Mouse (Mus musculus) hindbrain, embryonic 15.5 days (tissue): Measurements from ENCODE around the gene Slc35e3. TPM values are rescaled to one million over a fixed set of nuclear protein-coding genes. Genes with fewer than 3 reads are reported as not detected.
"Not testable (repeated sequence)": the region's sequence is repeated elsewhere in the genome, so short reads cannot be mapped to it uniquely, and the experiment has no call there.

Source experiments
- ATAC-seq: fragments of 200-750 bp; cut with Nextera tagmentation; 2 replicates; pipeline ENCODE4 v1.8.0; 2017; ENCODE audit warnings: low read depth, moderate number of reproducible peaks, moderate TSS enrichment; ENCODE audit not compliant: low FRiP score
- H3K27ac ChIP-seq: fragments of 300-500 bp; sonication (generic); replicated peaks from 2 replicates; pipeline ENCODE4 v1.5.1; 2015; ENCODE audit warnings: mild to moderate bottlenecking, inconsistent platforms
- H3K27me3 ChIP-seq: fragments of 300-500 bp; sonication (generic); 2 replicates; pipeline ENCODE4 v1.6.1; 2015; ENCODE audit warnings: control low read depth, inconsistent platforms
- H3K36me3 ChIP-seq: fragments of 300-500 bp; sonication (generic); 2 replicates; pipeline ENCODE4 v1.6.1; 2015; ENCODE audit warnings: control low read depth, inconsistent platforms
- H3K4me1 ChIP-seq: fragments of 300-500 bp; sonication (generic); replicated peaks from 2 replicates; pipeline ENCODE4 v1.6.1; 2015; ENCODE audit warnings: control low read depth, inconsistent platforms
- H3K4me2 ChIP-seq: fragments of 300-500 bp; sonication (generic); 2 replicates; pipeline ENCODE4 v1.6.1; 2015; ENCODE audit warnings: moderate library complexity, mild to moderate bottlenecking, inconsistent platforms
- H3K4me3 ChIP-seq: fragments of 300-500 bp; sonication (generic); 2 replicates; pipeline ENCODE4 v1.5.1; 2015; ENCODE audit warnings: mild to moderate bottlenecking, inconsistent platforms
- H3K9ac ChIP-seq: fragments of 300-500 bp; sonication (generic); 2 replicates; pipeline ENCODE4 v1.6.1; 2015; ENCODE audit warnings: inconsistent platforms
- H3K9me3 ChIP-seq: fragments of 300-500 bp; sonication (generic); 2 replicates; pipeline ENCODE4 v1.6.1; 2016; ENCODE audit warnings: control low read depth, inconsistent platforms
- WGBS: fragments of 180-500 bp; shearing (Covaris S2); methylation state at CpG from one replicate; pipeline ENCODE4 v1.1.7; 2015; 5-methylcytosine and 5-hydroxymethylcytosine counted together
- polyA plus RNA-seq: library from polyadenylated mRNA; unstranded; fragments of >200 nt; fragmentation: Nextera tagmentation; extraction: Ambion mirVana; gene quantifications from 2 replicates; pipeline ENCODE4 v1.2.1, GENCODE M21; 2015

Slc35e3 gene
- polyA plus RNA-seq, 1 experiment from 2014 or later, result 32.4 TPM

DNA sequence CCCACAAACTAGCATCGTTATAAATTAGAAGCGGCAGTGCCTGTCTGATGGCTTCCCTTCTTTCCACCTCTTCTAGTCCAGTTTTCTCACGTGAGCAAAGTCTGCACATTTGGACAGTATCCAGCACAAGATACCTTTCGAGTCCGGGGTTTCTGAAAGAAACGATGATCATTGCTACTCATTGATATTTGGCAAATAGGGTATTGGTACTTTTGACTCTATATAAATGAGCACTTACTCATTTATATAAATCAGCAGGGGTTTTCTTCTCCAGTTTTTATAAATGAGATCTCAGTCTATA, 6.6 kb downstream of the Slc35e3 start:
- H3K27ac ChIP-seq, result no peak overlapping the region
- no peak overlapping the region for H3K4me3 ChIP-seq
- peaks cover 12% of the 10 kb centered on the region for H3K4me1 ChIP-seq
- 94% methylated on average over 6 of the region's 6 CpGs for WGBS
- H3K9me3 ChIP-seq, result no peaks in the 10 kb centered on the region
- H3K4me2 ChIP-seq, result no peak overlapping the region
- peaks cover 44% of the 10 kb centered on the region for H3K36me3 ChIP-seq
- H3K27me3 ChIP-seq, result no peaks in the 10 kb centered on the region
- ATAC-seq, result no peak
- H3K9ac ChIP-seq, result no peak overlapping the region

DNA sequence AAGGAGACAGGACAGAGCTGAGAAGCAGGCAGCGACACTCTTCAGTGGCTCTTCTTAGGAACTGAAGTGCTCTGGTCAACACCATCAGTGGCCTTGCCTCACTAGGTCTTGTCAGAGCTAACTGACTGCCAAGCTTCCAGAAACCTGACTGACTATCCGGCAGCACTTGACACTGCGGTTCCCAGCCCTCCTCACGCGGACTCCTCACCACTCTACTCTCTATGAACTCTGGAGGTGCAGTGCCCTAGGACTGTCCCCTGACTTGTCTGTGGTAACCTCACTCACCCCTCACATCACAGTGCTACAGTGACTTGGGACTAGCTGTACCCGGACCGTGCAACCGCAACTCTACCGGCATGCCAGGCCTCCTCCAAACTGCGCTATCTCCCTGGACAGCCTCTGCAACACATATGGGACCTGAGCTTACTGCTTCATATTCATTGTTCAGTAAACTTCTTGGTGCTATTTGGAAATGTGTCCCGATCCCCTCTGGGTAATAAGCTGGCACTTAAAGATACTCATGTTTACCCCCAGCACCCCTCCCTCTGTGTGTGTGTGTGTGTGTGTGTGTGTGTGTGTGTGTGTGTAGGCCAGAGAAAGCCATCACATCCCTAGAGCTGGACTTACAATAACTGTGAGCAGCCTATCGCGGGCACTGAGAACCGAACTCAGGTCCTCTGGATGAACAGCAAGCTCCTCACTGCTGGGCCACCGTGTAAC, 7.1 kb downstream of the Slc35e3 start:
- ATAC-seq, result no peak
- WGBS, result 93% methylated on average over 15 of the region's 15 CpGs
- peaks cover 44% of the 10 kb centered on the region for H3K36me3 ChIP-seq

DNA sequence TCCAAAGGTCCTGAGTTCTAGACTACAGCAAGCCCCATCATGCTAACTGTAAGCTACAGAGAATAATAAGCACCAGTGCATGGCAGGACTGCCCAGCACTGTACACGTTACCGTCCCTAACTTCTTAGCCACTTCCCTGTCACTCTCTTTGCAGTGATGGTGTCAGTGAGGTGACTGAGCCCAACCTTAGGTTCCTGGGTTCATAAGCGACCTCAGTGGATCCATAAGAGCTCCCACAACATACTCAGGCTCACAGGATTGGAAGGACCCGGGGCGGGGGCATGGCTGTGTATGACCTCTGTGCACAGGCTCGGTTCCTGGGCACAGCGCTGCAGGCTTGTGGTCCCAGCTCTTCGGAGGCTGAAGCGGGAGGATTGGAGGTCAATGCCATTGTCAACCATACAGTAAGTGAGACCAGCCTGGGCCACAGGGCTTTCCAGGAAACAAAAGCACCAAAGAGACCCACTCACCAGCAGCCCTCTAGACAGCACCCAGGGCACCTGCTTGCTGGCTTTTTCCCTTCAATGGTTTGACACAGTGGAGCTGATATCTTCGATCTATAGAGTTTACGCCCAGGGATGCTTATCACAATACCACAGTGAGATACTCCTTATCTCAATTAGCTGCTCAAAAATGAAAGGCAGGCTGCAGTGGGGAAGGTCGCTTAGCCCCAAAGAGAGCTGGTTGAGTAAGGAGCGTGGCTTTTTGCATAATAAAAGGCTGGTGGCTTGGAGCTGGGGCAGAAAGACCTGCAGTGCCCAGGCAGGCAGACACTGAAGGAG, 7.8 kb downstream of the Slc35e3 start:
- 83% methylated on average over 13 of the region's 13 CpGs for WGBS
- Histone ChIP-seq H3K9me3 (no peaks in the 10 kb centered on the region), H3K4me3 (no peak overlapping the region), H3K9ac (no peak overlapping the region), H3K27me3 (no peaks in the 10 kb centered on the region), H3K36me3 (peaks cover 44% of the 10 kb centered on the region), H3K4me2 (no peak overlapping the region), H3K4me1 (no peaks in the 10 kb centered on the region), H3K27ac (no peak overlapping the region)
- no peak for ATAC-seq

More for the DNA sequence above, 7.1 kb downstream of the Slc35e3 start:
- no peaks in the 10 kb centered on the region for H3K9me3 ChIP-seq
- no peak overlapping the region for H3K4me2 ChIP-seq
- H3K9ac ChIP-seq, result no peak overlapping the region
- H3K4me1 ChIP-seq, result peaks cover 6% of the 10 kb centered on the region
- no peak overlapping the region for H3K4me3 ChIP-seq
- H3K27ac ChIP-seq, result no peak overlapping the region
- no peaks in the 10 kb centered on the region for H3K27me3 ChIP-seq

DNA sequence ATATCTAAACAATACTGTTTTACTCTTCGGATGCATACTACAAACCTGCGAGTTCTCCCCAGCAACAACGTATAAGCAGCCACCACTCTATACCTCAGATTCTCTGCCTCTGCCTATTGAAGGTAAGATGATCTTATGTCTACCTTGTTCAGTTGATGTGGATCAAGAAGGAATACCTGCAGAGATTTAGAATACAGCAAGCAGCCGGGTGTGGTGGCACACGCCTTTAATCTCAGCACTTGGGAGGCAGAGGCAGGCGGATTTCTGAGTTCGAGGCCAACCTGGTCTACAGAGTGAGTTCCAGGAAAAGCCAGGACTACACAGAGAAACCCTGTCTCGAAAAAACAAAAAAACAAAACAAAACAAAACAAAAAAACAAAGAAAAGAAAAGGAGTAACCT, 8.7 kb downstream of the Slc35e3 start:
- 95% methylated on average over 8 of the region's 8 CpGs for WGBS

DNA sequence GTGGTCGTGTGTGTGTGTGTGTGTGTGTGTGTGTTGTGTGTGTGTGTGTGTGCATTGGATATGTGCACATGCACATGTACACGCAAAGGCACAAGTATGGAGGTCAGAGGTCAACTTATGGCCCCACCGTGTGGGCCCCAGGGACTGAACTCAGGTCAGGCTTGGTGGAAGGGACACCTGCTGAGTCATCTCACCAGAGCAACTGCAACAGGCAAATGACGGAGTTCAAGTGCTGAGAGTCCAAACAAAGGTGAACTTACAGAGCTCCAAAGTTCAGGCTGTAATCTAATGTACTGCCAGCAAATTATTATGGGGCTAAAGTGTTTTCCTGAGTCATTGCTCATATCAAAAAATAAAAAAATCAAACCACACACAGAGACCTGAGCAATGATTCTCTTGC, 9.1 kb downstream of the Slc35e3 start:
- Histone ChIP-seq H3K36me3 (peaks cover 44% of the 10 kb centered on the region), H3K27ac (no peak overlapping the region), H3K4me2 (no peak overlapping the region), H3K27me3 (no peaks in the 10 kb centered on the region), H3K9ac (no peak overlapping the region), H3K4me1 (no peaks in the 10 kb centered on the region), H3K4me3 (no peak overlapping the region), H3K9me3 (no peaks in the 10 kb centered on the region)
- ATAC-seq, result no peak
- 86% methylated on average over 4 of the region's 4 CpGs for WGBS

More for the DNA sequence above, 8.7 kb downstream of the Slc35e3 start:
- H3K27ac ChIP-seq, H3K4me3 ChIP-seq, H3K4me2 ChIP-seq, H3K4me1 ChIP-seq, H3K9me3 ChIP-seq, H3K27me3 ChIP-seq, H3K9ac ChIP-seq, ATAC-seq: not testable (repeated sequence)
- H3K36me3 ChIP-seq, result peaks cover 44% of the 10 kb centered on the region

DNA sequence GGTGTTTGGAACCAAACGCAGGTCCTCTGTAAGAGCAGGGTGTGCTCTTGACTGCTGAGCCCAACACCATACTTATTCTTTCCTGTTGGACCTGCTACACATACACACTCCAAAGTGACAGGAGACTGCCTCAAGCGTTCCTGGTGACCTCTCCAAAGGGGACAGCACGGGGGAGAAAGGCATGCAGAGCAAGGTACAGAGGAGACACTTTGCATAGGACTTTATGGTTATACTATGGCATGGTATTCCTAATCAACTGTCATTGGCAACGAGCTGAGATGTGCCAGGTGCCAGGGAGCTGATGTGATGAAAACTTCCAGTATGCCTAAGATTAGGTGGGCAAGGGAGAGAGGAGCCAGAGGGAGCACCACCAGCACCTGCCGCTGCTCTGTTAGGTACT, 9.6 kb downstream of the Slc35e3 start:
- H3K36me3 ChIP-seq, result peaks cover 44% of the 10 kb centered on the region
- ATAC-seq, result no peak

DNA sequence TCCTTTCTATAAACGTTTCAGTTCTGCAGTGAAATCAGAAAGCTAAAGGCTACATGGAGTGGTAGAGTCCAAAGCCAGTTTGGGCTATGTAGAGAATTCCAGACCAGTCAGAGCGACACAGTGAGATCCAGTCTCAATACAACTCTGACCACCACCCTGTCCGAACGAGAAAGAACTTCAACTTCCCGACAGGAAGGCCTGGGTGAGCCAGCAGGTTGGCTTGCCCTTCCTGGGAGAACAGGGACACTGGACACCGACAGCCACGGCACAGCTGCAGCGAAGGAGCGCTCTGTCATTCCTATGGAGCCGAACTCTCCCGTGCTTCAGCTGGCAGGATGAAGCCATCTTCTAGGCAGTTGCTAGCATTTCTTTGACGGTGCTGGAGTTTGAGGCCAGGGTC, 10.8 kb downstream of the Slc35e3 start:
- H3K9me3 ChIP-seq, H3K4me3 ChIP-seq, H3K27me3 ChIP-seq, H3K9ac ChIP-seq, ATAC-seq, H3K4me2 ChIP-seq, H3K4me1 ChIP-seq, H3K27ac ChIP-seq: not testable (repeated sequence)
- WGBS, result 92% methylated on average over 12 of the region's 12 CpGs
- peaks cover 42% of the 10 kb centered on the region for H3K36me3 ChIP-seq

More for the DNA sequence above, 9.6 kb downstream of the Slc35e3 start:
- Histone ChIP-seq H3K27ac (no peak overlapping the region), H3K4me1 (no peaks in the 10 kb centered on the region), H3K4me3 (no peak overlapping the region), H3K9ac (no peak overlapping the region), H3K9me3 (no peaks in the 10 kb centered on the region), H3K27me3 (no peaks in the 10 kb centered on the region), H3K4me2 (no peak overlapping the region)
- WGBS, result 90% methylated on average over 5 of the region's 5 CpGs

DNA sequence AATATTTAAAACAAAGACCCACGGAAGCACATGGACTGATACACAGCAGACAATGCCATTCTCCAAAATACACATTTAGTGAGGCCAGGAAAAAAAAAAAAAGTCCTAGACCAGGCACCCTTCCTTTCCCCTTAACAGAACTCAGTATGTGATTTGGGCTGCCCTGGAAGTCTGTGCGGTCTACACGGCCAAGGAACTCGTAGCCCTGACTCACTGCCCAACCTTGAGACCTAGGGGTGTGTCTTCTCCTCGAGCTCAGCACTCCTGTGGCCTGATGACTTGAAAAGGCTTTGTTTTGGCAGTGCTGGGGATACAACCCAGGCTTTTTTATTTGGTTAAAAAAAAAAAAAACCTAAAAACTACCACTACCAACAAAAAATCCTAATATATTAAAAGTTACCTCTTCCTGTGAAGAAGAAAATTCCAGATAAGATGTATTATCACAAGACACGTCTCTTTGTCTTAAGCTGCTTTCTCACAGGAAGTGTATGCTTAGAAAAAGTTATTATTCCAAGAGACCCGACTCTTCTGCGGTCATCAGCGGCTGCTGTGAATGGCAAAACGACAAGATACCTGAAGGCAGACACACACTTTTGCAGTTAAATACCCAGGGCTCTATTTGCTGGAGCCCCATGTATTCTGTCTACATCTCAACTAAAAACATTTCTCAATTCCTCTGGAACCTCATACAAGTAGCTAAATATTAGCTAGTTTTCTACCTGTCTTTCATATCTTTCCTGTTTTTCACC, 11.9 kb downstream of the Slc35e3 start:
- not testable (repeated sequence) for ATAC-seq, H3K9me3 ChIP-seq, H3K4me1 ChIP-seq, H3K9ac ChIP-seq, H3K27ac ChIP-seq, H3K27me3 ChIP-seq, H3K4me2 ChIP-seq, H3K4me3 ChIP-seq
- WGBS, result 88% methylated on average over 10 of the region's 10 CpGs
- peaks cover 31% of the 10 kb centered on the region for H3K36me3 ChIP-seq

DNA sequence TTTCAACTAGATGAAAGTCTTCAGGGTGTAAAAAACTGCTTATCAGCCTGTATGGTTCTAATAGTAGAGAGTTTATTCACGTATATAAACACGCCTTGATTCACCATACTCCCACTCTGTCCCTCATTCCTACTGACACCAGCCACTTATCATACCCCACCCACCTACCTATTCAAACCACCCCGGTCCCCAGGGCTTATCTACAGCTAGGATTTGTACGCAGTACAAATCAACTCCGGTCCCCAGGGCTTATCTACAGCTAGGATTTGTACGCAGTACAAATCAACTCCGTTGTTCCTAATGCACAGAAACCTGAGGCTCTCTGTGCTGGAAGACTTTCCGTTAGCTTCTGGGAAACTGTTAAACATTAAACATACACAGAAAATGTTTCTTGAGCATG, 12.5 kb downstream of the Slc35e3 start:
- not testable (repeated sequence) for H3K4me1 ChIP-seq, H3K4me2 ChIP-seq, H3K4me3 ChIP-seq, H3K27me3 ChIP-seq, ATAC-seq, H3K27ac ChIP-seq, H3K9me3 ChIP-seq, H3K9ac ChIP-seq
- 92% methylated on average over 8 of the region's 8 CpGs for WGBS
- H3K36me3 ChIP-seq, result peaks cover 25% of the 10 kb centered on the region

DNA sequence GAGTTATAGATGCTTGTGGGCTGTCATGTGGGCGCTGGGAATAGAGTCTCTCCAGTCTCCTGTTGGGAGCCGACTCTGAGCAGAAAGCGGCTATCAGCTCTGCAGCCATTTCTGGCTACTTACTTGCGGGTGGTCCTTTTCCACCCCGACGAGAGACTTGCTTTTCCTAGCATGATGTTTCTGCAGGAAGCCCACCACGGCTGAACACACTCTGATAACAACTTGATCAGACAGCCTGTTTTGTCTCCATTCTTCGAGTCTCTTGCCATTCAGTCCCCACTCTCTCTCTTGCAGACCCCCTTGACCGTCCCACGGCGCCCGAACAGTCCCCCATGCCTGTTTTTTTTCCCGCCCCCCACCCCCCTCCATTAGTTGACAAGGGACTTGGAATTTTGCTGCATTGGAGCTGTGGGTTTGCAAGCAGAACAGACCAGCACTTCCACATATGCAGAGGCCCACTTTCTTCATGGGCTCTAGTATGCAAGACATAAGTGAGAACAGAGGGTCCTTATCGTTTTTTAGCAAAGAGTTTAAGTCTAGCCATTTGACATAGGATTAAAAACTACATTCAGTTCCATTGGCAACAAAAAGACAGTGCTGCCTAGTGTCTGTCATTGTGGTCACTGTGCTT, 13.1 kb downstream of the Slc35e3 start:
- ATAC-seq, result no peak

DNA sequence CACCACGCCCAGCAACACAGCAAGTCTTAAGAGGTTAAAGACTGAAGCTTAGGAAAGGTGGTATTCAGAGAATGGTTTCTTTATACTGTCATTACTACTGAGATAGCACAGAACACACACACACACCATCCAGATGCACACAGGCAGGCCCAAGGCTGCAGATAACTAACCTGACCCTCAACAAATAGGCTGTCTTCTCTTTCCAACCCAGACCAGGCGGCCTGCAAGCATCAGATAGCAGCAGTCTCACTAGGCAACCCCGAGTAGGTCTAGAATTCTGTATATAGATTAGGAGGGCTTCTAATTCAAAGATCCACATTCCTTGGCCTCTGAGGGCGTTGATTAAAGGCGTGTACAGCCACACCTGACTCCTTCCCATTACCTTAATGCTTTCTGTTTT, 14.0 kb downstream of the Slc35e3 start:
- H3K9me3 ChIP-seq, result no peaks in the 10 kb centered on the region
- H3K4me3 ChIP-seq, result no peak overlapping the region
- H3K27me3 ChIP-seq, result no peaks in the 10 kb centered on the region
- ATAC-seq, result no peak
- peaks cover 13% of the 10 kb centered on the region for H3K36me3 ChIP-seq
- H3K4me2 ChIP-seq, result no peak overlapping the region
- H3K4me1 ChIP-seq, result no peaks in the 10 kb centered on the region
- H3K9ac ChIP-seq, result no peak overlapping the region
- WGBS, result 94% methylated on average over 5 of the region's 5 CpGs
- H3K27ac ChIP-seq, result no peak overlapping the region

More for the DNA sequence above, 13.1 kb downstream of the Slc35e3 start:
- WGBS, result 87% methylated on average over 14 of the region's 14 CpGs
- no peaks in the 10 kb centered on the region for H3K9me3 ChIP-seq
- H3K4me1 ChIP-seq, result no peaks in the 10 kb centered on the region
- peaks cover 19% of the 10 kb centered on the region for H3K36me3 ChIP-seq
- H3K27ac ChIP-seq, result no peak overlapping the region
- no peak overlapping the region for H3K4me3 ChIP-seq
- H3K4me2 ChIP-seq, result no peak overlapping the region
- H3K9ac ChIP-seq, result no peak overlapping the region
- H3K27me3 ChIP-seq, result no peaks in the 10 kb centered on the region
